Mouse (Mus musculus): ENCODE results near the gene St6galnac3. TPM values are rescaled to one million over a fixed set of nuclear protein-coding genes. Genes with fewer than 3 reads are reported as not detected.

Gene St6galnac3
- total RNA-seq, 2 experiments from 2014 or later: 25.6 to 29.0 TPM

- no peak for DNase-seq (ENCODE audit: extremely low spot score in 1 of 2, low spot score in 1 of 2)
Observed at GRCm38 (mm10) chr3:153313583-153313982, 411.4 kb downstream of the St6galnac3 start.

GRCm38 (mm10) chr3:153313167-153313566 is 411.8 kb downstream of the St6galnac3 start:
- no peak for DNase-seq (ENCODE audit: extremely low spot score in 1 of 2, low spot score in 1 of 2)

- DNase-seq (ENCODE audit: extremely low spot score in 1 of 2, low spot score in 1 of 2): no peak
Observed at GRCm38 (mm10) chr3:153312006-153312405, 413.0 kb downstream of the St6galnac3 start.

- no peak for DNase-seq (ENCODE audit: extremely low spot score in 1 of 2, low spot score in 1 of 2)
Observed at GRCm38 (mm10) chr3:153308379-153308778, 416.6 kb downstream of the St6galnac3 start.

- DNase-seq (ENCODE audit: extremely low spot score in 1 of 2, low spot score in 1 of 2): no peak
Observed at GRCm38 (mm10) chr3:153305153-153305552, 419.8 kb downstream of the St6galnac3 start.

GRCm38 (mm10) chr3:153302376-153302775 is 422.6 kb downstream of the St6galnac3 start:
- DNase-seq (ENCODE audit: extremely low spot score in 1 of 2, low spot score in 1 of 2): no peak

- peak in 1 of 2 experiments; percentile 67 for DNase-seq (ENCODE audit: extremely low spot score in 1 of 2, low spot score in 1 of 2)
Observed at GRCm38 (mm10) chr3:153296375-153297068, 428.5 kb downstream of the St6galnac3 start.

- DNase-seq (ENCODE audit: extremely low spot score in 1 of 2, low spot score in 1 of 2): no peak
Observed at GRCm38 (mm10) chr3:153292853-153293252, 432.1 kb downstream of the St6galnac3 start.

- DNase-seq (ENCODE audit: extremely low spot score in 1 of 2, low spot score in 1 of 2): no peak
Observed at GRCm38 (mm10) chr3:153292363-153292762, 432.6 kb downstream of the St6galnac3 start.

- DNase-seq (ENCODE audit: extremely low spot score in 1 of 2, low spot score in 1 of 2): no peak
Observed at GRCm38 (mm10) chr3:153291406-153292045, 433.4 kb downstream of the St6galnac3 start.

- DNase-seq (ENCODE audit: extremely low spot score in 1 of 2, low spot score in 1 of 2): no peak
Observed at GRCm38 (mm10) chr3:153289971-153290370, 435.0 kb downstream of the St6galnac3 start.

- DNase-seq (ENCODE audit: extremely low spot score in 1 of 2, low spot score in 1 of 2): no peak
Observed at GRCm38 (mm10) chr3:153287564-153287963, 437.4 kb downstream of the St6galnac3 start.

GRCm38 (mm10) chr3:153287081-153287480 is 437.9 kb downstream of the St6galnac3 start:
- DNase-seq (ENCODE audit: extremely low spot score in 1 of 2, low spot score in 1 of 2): no peak

GRCm38 (mm10) chr3:153282123-153282765 is 442.7 kb downstream of the St6galnac3 start:
- no peak for DNase-seq (ENCODE audit: extremely low spot score in 1 of 2, low spot score in 1 of 2)

GRCm38 (mm10) chr3:153278249-153278648 is 446.7 kb downstream of the St6galnac3 start:
- DNase-seq (ENCODE audit: extremely low spot score in 1 of 2, low spot score in 1 of 2): no peak

GRCm38 (mm10) chr3:153277389-153277999 is 447.5 kb downstream of the St6galnac3 start:
- peak; percentile 44 to 51 for DNase-seq (ENCODE audit: extremely low spot score in 1 of 2, low spot score in 1 of 2)

GRCm38 (mm10) chr3:153276830-153277388 is 448.1 kb downstream of the St6galnac3 start:
- DNase-seq (ENCODE audit: extremely low spot score in 1 of 2, low spot score in 1 of 2): no peak

GRCm38 (mm10) chr3:153276101-153276829 is 448.7 kb downstream of the St6galnac3 start:
- no peak for DNase-seq (ENCODE audit: extremely low spot score in 1 of 2, low spot score in 1 of 2)

GRCm38 (mm10) chr3:153272241-153272640 is 452.7 kb downstream of the St6galnac3 start:
- DNase-seq (ENCODE audit: extremely low spot score in 1 of 2, low spot score in 1 of 2): no peak

- no peak for DNase-seq (ENCODE audit: extremely low spot score in 1 of 2, low spot score in 1 of 2)
Observed at GRCm38 (mm10) chr3:153267397-153267796, 457.6 kb downstream of the St6galnac3 start.

Data from layer of hippocampus, postnatal 25 days (tissue).